Mouse (Mus musculus): ENCODE results near the gene Rpa1. TPM values are rescaled to one million over a fixed set of nuclear protein-coding genes. Genes with fewer than 3 reads are reported as not detected.

Rpa1 gene
- polyA plus RNA-seq, 2 experiments, result 79.9 to 92.7 TPM

- Histone ChIP-seq H3K4me2 (replicated peaks; ENCODE audit: low read depth, low read length, severe bottlenecking) (peak overlapping the region; percentile 45), H3K4me3 (replicated peaks; ENCODE audit: low read length) (peak overlapping the region; percentile 15), H3K9ac (ENCODE audit: low read depth, low read length, severe bottlenecking) (0 out of 2 replicates have a peak overlapping the region, but pooled peaks have one; percentile 21), H3K36me3 (ENCODE audit: control insufficient read depth, insufficient read depth, low read length) (no peaks in the 10 kb centered on the region), H3K4me1 (ENCODE audit: control insufficient read depth, insufficient read depth, low read length) (peaks cover 43% of the 10 kb centered on the region), H3K27ac (replicated peaks; ENCODE audit: low read depth, low read length) (no peak overlapping the region), H3K9me3 (ENCODE audit: control insufficient read depth, low read length) (no peaks in the 10 kb centered on the region), H3K27me3 (ENCODE audit: control insufficient read depth, insufficient read depth, low read length) (peaks cover 21% of the 10 kb centered on the region)
- ATAC-seq (ENCODE audit: low FRiP score, low read depth) (no peak), DNase-seq (ENCODE audit: low spot score) (no peak)
- TF ChIP-seq POLR2A (IDR thresholded peaks at IDR 0.05; ENCODE audit: borderline replicate concordance, extremely low read depth, insufficient read depth, insufficient read length), result no peak
- 18% methylated on average over 4 of the region's 4 CpGs for WGBS
Measured at GRCm38 (mm10) chr11:75279013-75279341, 69.1 kb downstream of the Rpa1 start.

- H3K27me3 ChIP-seq (ENCODE audit: control insufficient read depth, insufficient read depth, low read length), result peaks cover 17% of the 10 kb centered on the region
- H3K9ac ChIP-seq (ENCODE audit: low read depth, low read length, severe bottlenecking), result no peak overlapping the region
- H3K27ac ChIP-seq (replicated peaks; ENCODE audit: low read depth, low read length), result no peak overlapping the region
- ATAC-seq (ENCODE audit: low FRiP score, low read depth) (no peak), DNase-seq (ENCODE audit: low spot score) (no peak)
- no peak overlapping the region for H3K4me2 ChIP-seq (replicated peaks; ENCODE audit: low read depth, low read length, severe bottlenecking)
- WGBS, result 64% methylated on average over 7 of the region's 7 CpGs
- H3K36me3 ChIP-seq (ENCODE audit: control insufficient read depth, insufficient read depth, low read length), result no peaks in the 10 kb centered on the region
- no peaks in the 10 kb centered on the region for H3K9me3 ChIP-seq (ENCODE audit: control insufficient read depth, low read length)
- H3K4me3 ChIP-seq (replicated peaks; ENCODE audit: low read length), result no peak overlapping the region
- no peak for TF ChIP-seq POLR2A (IDR thresholded peaks at IDR 0.05; ENCODE audit: borderline replicate concordance, extremely low read depth, insufficient read depth, insufficient read length)
- peaks cover 43% of the 10 kb centered on the region for H3K4me1 ChIP-seq (ENCODE audit: control insufficient read depth, insufficient read depth, low read length)
Measured at GRCm38 (mm10) chr11:75278115-75278514, 70.0 kb downstream of the Rpa1 start.

- Histone ChIP-seq H3K4me2 (replicated peaks; ENCODE audit: low read depth, low read length, severe bottlenecking) (no peak overlapping the region), H3K9ac (ENCODE audit: low read depth, low read length, severe bottlenecking) (peak overlapping the region; percentile 34; the same call in 1 of the 2 replicates), H3K36me3 (ENCODE audit: control insufficient read depth, insufficient read depth, low read length) (no peaks in the 10 kb centered on the region), H3K27me3 (ENCODE audit: control insufficient read depth, insufficient read depth, low read length) (no peaks in the 10 kb centered on the region), H3K9me3 (ENCODE audit: control insufficient read depth, low read length) (no peaks in the 10 kb centered on the region), H3K4me3 (replicated peaks; ENCODE audit: low read length) (no peak overlapping the region), H3K4me1 (ENCODE audit: control insufficient read depth, insufficient read depth, low read length) (peaks cover 20% of the 10 kb centered on the region), H3K27ac (replicated peaks; ENCODE audit: low read depth, low read length) (0 out of 2 replicates have a peak overlapping the region, but pooled peaks have one; percentile 10)
- no peak for TF ChIP-seq POLR2A (IDR thresholded peaks at IDR 0.05; ENCODE audit: borderline replicate concordance, extremely low read depth, insufficient read depth, insufficient read length)
- ATAC-seq (ENCODE audit: low FRiP score, low read depth) (0 out of 2 replicates have a peak, but pooled peaks have one; percentile 15), DNase-seq (ENCODE audit: low spot score) (no peak)
- 17% methylated on average over 6 of the region's 6 CpGs for WGBS
Measured at GRCm38 (mm10) chr11:75275035-75275434, 73.1 kb downstream of the Rpa1 start.

GRCm38 (mm10) chr11:75273466-75273865 is 74.7 kb downstream of the Rpa1 start:
- Histone ChIP-seq H3K27me3 (ENCODE audit: control insufficient read depth, insufficient read depth, low read length) (no peaks in the 10 kb centered on the region), H3K36me3 (ENCODE audit: control insufficient read depth, insufficient read depth, low read length) (no peaks in the 10 kb centered on the region), H3K27ac (replicated peaks; ENCODE audit: low read depth, low read length) (no peak overlapping the region), H3K9me3 (ENCODE audit: control insufficient read depth, low read length) (no peaks in the 10 kb centered on the region), H3K9ac (ENCODE audit: low read depth, low read length, severe bottlenecking) (no peak overlapping the region), H3K4me3 (replicated peaks; ENCODE audit: low read length) (no peak overlapping the region), H3K4me2 (replicated peaks; ENCODE audit: low read depth, low read length, severe bottlenecking) (no peak overlapping the region), H3K4me1 (ENCODE audit: control insufficient read depth, insufficient read depth, low read length) (peaks cover 10% of the 10 kb centered on the region; the same call in 1 of the 2 replicates)
- ATAC-seq (ENCODE audit: low FRiP score, low read depth) (no peak), DNase-seq (ENCODE audit: low spot score) (no peak)
- TF ChIP-seq POLR2A (IDR thresholded peaks at IDR 0.05; ENCODE audit: borderline replicate concordance, extremely low read depth, insufficient read depth, insufficient read length), result no peak
- WGBS, result 22% methylated on average over 8 of the region's 8 CpGs

- no peak overlapping the region for H3K27ac ChIP-seq (replicated peaks; ENCODE audit: low read depth, low read length)
- no peak overlapping the region for H3K4me3 ChIP-seq (replicated peaks; ENCODE audit: low read length)
- peaks cover 10% of the 10 kb centered on the region; the same call in 1 of the 2 replicates for H3K4me1 ChIP-seq (ENCODE audit: control insufficient read depth, insufficient read depth, low read length)
- 68% methylated on average over 7 of the region's 7 CpGs for WGBS
- DNase-seq (ENCODE audit: low spot score) (no peak), ATAC-seq (ENCODE audit: low FRiP score, low read depth) (no peak)
- H3K9me3 ChIP-seq (ENCODE audit: control insufficient read depth, low read length), result no peaks in the 10 kb centered on the region
- H3K4me2 ChIP-seq (replicated peaks; ENCODE audit: low read depth, low read length, severe bottlenecking), result no peak overlapping the region
- H3K9ac ChIP-seq (ENCODE audit: low read depth, low read length, severe bottlenecking), result no peak overlapping the region
- no peaks in the 10 kb centered on the region for H3K36me3 ChIP-seq (ENCODE audit: control insufficient read depth, insufficient read depth, low read length)
- no peak for TF ChIP-seq POLR2A (IDR thresholded peaks at IDR 0.05; ENCODE audit: borderline replicate concordance, extremely low read depth, insufficient read depth, insufficient read length)
- no peaks in the 10 kb centered on the region for H3K27me3 ChIP-seq (ENCODE audit: control insufficient read depth, insufficient read depth, low read length)
Measured at GRCm38 (mm10) chr11:75270985-75271434, 77.1 kb downstream of the Rpa1 start.
